Mouse (Mus musculus): Measurements from ENCODE around the gene Mrps12.

Mrps12 gene
- long read RNA-seq, experiment 1, transcript Mrps12-204 (2 exons, 883 nt): minor isoform, 26 of 134 reads
- long read RNA-seq, experiment 1, transcript Mrps12-201 (3 exons, 722 nt): major isoform, 104 of 134 reads
- long read RNA-seq, experiment 1, partial matches to known transcripts: 0 of 134 reads
- long read RNA-seq, experiment 1, other reads (novel, unspliced or antisense): 4 of 134 reads
- long read RNA-seq, experiment 2, transcript Mrps12-204 (2 exons, 883 nt): minor isoform, 40 of 204 reads
- long read RNA-seq, experiment 2, transcript Mrps12-201 (3 exons, 722 nt): major isoform, 155 of 204 reads
- long read RNA-seq, experiment 2, partial matches to known transcripts: 0 of 204 reads
- long read RNA-seq, experiment 2, other reads (novel, unspliced or antisense): 9 of 204 reads

DNA sequence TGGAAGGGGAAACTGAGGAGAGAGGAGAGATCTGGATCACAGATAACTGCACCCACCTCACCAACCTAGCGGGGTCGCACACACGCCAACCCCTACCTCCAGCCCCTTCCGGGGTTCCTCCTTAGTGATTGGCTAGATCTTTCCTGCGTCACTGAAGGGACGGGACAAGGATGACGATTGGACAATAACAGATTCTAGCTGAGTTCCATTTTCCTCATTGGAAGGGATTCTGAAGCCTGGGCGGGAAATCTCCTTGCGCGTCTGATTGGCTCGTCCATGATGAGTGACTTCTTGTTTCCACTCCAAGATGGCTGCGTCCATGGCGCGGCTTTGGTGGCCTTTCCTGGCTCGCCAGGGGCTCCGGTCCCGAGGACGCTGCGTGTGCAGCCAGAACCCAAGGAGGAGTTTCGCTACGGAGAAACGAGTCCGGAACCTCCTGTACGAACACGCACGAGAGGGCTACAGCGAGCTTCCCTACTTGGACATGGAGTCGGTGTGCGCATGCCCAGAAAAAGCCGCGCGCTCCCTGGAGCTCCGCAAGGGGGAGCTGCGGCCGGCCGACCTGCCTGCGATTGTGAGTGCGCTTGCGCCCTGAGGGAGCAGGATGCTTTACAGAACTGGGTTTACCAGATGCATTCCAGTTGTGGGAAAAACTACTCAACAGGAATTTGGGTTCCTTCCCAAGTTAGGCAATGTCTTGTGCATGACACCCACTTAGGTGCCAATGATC lies at the start of gene Mrps12, which contains the start of gene Sars2:
TSS of gene Mrps12 (minus strand) at position 112 of the 730 bp plus-strand sequence.
TSS of gene Sars2 (plus strand) at position 284 of the 730 bp plus-strand sequence.
- intact Hi-C loops (cut with DNase I): no loop called here

DNA sequence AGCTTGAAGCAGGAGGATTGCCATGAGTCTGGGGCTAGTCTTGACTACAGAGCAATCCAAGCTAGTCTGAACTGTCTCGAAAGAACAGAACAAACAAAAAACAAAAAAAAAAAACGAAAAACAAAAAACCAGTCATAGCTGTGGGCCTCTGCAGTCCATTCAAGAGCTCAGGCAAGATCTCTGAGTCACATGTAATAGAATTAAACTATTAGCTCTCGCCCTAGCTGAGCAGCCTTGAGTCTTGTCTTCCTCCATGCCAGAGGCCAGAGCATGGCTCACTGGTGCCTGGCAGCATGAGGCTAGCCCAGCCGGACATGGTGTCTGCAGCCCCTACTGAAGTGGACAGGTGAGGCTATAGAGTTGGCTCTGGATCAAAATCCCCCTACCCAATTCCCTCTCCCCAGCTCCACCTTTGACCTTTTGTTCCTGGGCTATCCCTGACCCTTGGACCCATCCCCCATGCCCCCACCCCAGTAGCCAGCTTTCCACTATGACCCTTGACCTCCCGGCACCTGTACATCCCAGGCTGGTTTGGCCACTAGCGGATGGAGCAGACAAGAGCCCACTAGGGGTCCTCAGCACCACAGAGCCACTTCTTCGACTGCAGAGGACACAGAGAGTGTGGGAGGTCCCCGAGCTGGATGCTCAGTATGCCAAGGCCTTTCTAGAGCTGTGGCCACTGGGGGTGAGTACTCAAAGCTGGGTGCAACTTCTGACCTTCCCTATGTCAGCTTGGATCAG lies 48.6 kb upstream of the Mrps12 start:
- intact Hi-C loops (cut with DNase I): no loop called here

DNA sequence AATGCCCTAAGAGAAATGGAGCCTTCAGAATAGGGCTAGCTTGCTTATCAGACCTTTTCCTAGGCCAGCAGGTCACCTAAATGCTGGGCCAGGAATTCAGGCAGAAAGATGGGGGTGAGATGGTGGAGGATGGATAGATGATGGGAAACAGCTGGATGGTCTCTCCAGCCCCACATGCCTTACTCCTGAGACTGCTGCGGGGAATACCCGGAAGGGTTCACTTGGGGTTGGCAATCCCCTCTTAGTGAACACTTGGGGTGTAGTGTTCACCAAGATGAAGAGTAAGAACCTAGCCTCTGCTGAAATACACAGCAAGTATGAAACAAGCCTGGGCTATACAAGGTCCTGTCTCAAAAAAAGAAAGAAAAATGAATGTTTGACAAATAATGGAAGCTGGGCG lies 47.6 kb upstream of the Mrps12 start:
- intact Hi-C loops (cut with DNase I): loop anchor here (5.0 to 10.0 kb wide), 2 partner anchors 183 to 246 kb away; no protein-coding TSS in a partner anchor

DNA sequence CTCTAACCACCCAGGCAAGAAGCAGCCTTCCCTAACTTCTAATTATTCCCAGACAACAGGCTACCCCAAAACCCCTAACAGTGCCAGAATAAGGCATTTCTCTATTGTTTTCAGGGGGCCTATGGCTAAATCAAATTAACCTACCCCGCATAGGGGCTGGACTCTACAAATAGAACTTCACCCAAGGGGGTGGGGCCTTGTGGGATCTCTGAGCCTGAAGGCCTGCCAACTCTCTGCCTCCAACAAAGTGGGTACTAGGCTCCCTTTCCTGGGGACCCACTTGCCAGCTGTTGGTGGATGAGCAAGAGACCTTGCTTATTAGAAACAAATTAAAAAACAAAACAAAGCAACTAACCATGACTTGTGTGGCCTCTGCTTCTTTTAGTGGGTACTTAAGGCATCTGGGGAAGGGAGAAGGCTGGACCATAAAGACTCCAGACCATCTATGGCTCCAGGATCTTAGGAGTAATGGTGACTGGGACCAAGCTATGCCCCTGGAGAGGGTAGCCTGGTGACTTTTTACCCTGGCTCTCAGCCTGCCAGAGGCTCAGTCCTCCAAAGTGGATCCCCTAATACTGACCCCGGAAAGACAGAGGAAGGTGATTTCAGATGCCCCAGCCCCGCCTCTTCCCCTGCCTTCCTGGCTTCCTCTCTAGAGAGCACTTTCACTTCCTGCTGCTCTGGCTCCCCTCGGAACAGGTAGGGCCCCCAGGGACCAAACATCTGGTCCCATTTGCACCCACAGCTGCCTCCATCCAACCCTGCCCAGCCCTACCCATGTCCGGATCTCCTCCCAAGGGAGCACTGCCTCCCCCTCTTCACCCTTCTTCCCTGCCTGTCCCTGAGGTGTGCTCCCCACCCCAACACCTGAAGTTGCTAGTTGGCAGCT lies 46.9 kb upstream of the Mrps12 start, which contains the start of gene Rinl:
TSS of gene Rinl (plus strand) at position 663 of the 889 bp plus-strand sequence.
- intact Hi-C loops (cut with DNase I): loop anchor here (5.0 to 10.0 kb wide), 2 partner anchors 184 to 246 kb away; no protein-coding TSS in a partner anchor

DNA sequence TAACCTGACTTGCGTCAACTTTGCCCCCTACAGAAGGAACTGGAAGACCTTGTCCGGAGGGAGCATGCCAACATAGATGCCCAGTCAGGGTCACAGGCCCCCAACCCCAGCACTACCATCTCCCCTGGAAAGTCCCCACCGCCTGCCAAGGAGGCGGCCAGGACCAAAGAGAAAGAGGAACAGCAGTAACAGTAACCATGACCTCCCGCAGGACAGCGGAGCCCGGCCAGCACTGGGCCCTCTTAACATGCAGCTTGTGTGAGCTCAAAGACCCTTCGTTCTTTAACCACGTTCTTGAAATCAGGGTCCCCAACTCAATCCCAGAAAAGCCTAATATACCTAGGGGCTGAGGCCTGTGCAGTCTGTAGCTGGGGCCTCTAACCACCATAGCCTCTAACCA lies 46.3 kb upstream of the Mrps12 start:
- intact Hi-C loops (cut with DNase I): loop anchor here (5.0 to 10.0 kb wide), 2 partner anchors 184 to 247 kb away; no protein-coding TSS in a partner anchor

DNA sequence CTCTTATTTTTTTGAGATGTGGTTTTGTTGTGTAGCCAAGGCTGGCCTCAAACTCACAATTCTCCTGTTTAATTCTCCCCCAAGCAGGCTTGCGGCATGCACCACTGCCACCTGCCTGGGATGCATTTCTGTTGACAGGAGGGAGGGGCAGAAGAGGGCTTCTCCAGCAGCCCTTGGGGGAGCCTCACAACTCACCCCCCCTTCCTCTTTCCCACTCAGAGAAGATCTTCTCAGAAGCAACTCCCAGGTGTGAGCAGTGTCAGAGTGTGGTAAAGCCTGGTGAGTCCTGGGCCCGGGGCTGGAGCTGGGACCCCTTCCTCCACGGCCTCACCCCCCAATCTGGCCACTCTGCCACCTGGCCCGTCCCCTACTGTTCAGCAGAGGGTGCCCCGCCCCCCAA lies 43.5 kb upstream of the Mrps12 start:
- intact Hi-C loops (cut with DNase I): loop anchor here (5.0 to 10.0 kb wide), 2 partner anchors 187 to 250 kb away; no protein-coding TSS in a partner anchor

DNA sequence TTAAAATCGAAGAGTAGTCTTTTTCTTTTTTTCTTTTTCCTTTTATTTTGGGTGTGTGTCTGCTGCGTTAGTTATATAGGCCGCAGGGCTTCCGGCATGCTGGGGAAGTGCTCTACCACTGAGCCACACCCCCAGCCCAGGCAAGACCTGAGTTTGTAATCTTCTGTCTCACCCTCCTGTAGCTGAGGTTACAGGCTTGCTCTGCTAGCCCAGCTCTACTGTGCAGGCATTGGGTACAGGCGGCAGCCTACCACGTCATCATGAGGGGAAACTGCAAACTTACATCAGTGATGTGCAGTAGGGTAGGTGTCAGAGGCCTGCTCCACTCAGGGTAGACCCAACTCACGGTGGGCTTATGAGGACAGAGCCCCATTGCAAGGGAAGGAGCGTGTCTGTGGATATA lies 39.6 kb upstream of the Mrps12 start:
- intact Hi-C loops (cut with DNase I): loop anchor here (5.0 to 10.0 kb wide), 2 partner anchors 86 to 254 kb away; no protein-coding TSS in a partner anchor

DNA sequence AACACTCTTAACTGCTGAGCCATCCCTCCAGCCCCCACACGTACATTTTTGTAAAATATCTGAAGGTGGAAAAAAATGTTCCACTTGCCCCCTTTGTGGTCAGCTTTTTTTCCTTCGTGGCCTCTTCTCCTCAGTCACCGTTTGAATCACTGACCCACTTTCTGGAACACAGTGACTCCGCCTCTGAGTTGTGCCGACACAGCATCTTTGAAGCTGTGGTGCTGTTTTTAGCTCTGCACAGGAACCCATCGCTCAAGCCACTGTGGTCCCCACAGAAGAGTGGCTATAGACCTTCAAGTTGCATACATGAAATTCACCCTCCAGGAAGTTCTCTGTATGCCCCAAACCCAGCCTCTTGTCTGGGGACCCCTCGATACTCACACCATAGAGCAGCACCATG lies 39.2 kb upstream of the Mrps12 start:
- intact Hi-C loops (cut with DNase I): loop anchor here (5.0 to 10.0 kb wide), 2 partner anchors 86 to 254 kb away; no protein-coding TSS in a partner anchor

DNA sequence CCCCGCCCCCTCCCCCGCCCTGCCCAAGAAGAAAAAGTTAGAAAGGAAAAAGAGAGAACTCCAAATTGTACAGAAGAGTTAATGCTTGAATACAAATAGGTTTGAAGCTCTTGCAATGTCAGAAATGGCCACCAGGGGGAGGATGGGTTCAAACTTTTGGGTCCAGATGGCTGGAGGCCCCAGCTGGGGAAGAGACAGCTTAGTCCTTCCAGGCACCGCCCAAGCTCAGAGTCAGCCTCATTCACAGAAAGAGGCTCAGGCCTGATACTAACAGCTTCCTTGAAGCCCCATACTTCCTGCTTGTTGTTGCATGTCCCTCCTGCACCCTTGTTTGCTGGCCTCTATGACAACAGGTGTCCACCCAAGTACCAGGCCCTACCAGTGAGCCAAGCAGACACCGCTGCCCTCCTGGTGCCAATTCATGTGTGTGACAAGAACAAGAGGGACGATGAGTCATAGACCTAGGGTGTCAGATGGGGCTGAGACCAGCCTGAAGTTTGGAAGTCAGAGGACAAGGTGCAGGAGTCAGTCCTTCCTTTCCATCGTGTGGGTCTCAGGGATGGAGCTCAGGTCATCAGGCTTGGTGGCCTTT lies 38.5 kb upstream of the Mrps12 start:
- intact Hi-C loops (cut with DNase I): loop anchor here (5.0 to 10.0 kb wide), 2 partner anchors 87 to 255 kb away; no protein-coding TSS in a partner anchor

DNA sequence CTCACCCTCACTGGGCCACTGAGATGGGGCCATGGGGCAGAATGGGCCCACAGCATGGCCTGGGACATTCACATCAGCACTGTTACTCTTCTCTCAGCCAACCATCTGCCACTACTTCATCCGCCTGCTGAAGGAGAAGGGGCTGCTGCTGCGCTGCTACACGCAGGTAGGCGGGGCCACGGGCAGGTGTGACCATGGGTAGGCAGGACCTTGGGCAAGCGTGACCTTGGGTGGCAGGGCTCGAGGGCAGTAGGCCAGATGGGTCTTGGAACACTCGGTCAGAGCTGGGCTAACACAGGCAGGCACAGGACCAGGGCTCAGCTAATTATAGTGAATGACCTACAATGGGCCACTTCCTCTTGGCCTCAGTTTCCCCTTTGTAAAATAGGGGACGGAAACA lies 37.2 kb upstream of the Mrps12 start:
- intact Hi-C loops (cut with DNase I): no loop called here

DNA sequence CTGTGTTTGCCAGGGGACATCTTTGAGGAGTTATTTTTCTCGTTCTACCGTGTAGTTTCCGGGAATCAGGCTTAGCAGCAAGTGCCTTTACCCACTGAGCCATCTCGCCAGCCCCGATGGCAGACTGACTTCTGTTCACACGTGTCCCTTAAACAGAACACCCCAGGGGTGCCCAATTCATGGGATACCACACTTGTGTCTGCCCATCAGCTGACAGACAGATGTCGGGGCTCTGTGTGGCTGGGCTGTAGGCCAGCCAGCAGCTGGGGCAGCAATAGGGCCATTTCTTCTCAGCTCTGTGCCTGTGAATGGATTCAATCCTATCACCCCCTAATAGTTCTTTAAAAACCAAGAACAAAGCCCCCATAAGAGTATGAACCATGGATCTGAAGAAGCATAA lies 33.5 kb upstream of the Mrps12 start:
- intact Hi-C loops (cut with DNase I): no loop called here

DNA sequence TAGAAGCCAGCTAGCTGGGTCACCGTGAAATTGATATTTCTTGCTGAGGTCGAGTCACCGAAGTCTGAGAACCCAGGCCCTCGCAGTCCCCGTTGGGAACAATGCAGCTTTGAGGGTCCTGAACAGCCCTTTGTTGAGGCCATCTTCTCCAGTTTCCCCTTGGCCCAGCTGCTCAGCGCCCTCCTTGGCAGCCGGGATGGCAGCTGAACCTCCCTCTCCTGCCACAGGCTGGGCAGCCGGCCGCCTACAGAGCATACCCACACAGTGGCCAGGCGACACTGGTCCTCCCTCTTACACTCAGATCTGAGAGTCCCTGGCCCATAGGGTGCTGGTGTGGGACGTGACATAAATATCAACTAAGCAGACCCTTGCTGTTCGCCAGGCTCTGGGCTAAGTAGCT lies 32.5 kb upstream of the Mrps12 start:
- intact Hi-C loops (cut with DNase I): no loop called here

DNA sequence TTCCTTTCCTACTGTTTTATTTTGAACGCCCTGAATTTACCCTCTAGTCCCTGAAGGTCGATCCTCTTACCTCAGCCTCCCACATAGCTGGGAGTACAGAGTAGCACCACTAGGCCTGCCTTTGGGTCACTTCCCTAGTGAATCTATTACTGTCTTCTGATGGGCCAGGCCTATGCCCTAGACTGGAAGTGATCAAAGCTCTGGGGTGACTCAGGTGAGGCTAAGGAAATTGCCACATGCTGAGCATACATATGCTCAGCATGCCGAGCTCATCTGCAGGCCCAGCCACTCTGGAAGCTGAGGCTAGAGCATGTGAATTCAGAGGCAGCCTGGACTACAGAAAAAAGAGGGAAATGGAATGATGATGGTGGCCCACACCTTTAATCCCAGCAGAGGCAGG lies 31.5 kb upstream of the Mrps12 start:
- intact Hi-C loops (cut with DNase I): no loop called here

DNA sequence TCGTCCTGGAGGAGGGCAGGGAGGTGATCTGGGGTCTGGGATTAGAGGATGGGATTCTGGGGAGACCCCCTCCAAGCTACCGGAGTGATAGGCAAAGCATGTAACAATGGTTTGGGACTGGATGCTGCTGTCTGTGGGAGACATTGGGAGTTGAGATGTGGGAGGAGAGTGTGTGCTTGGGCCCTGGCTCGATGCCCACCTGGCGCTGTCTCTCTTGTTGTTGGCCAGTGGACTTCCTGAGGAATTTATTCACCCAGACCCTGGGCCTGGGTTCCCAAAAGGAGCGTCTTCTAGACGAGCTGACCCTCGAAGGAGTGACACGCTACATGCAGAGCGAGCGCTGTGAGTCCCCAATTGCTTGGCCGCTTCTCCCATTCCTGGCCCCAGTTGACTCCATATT lies 30.2 kb upstream of the Mrps12 start:
- intact Hi-C loops (cut with DNase I): no loop called here

DNA sequence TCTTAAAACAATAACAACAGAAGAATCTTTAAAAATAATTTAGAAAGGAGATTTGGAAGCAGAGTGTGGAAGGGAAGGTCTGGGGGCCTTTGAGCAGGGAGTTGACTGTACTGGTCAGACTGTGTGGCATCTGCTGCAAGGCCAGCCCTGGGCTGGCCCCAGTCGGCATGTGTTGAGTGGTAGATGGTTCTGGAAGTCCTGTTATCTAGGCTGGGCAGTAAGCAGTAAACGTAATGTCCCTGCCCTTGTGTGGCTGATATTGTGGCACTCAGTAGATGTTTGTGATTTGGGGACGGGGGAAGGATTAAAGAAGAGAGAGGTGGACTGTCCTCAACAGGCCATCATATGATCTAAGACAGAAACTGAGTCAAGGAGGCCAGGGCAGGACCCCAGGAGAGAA lies 28.7 kb upstream of the Mrps12 start:
- intact Hi-C loops (cut with DNase I): no loop called here

DNA sequence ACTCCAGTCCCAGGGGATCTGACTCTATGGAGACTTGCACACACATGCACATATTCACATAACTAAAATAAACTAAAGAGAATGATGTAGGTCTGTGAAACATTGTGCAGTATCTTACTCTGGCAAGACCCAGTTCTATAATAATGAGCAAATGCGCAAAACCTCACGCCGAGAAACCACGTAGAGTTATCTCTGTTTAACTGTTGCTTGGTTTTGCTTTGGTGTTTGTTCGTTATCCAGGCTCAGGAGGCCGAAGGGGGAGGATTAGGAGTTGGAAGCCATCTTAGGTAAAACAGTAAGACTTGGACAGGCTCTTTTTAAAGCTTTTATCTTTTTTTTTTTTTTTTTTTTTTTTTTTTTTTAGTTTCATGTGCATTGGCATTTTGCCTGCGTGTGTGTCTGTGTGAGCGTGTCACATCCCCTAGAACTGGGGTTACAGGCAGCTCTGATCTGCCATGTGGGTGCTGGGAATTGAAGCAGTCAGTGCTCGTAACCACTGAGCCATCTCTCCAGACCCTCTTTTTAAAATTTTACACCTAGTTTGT lies 27.9 kb upstream of the Mrps12 start:
- intact Hi-C loops (cut with DNase I): no loop called here

DNA sequence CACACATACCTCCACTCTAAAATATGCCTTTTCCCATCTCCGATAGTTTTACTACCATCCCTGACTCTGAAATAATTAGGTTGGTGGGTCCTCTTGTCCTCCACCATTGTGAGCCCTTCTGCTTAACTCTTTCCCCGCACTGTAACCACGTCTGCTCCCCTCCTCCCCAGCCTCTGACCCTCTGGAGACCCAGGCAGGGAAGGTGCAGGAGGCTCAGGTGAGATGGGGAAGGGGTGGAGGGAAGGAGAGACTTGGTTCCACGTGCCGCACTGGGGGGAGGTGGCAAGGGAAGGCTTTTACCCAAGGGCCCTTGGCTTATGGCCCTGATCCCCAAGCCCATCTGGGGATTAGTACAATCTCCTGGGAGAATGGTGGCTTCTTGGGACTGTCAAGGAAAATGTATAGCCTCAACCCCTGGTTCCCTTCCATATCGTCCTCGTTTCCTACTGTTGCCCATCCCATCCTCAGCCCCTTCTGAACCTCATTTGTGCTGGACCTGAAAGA lies 25.9 kb upstream of the Mrps12 start, which contains the start of gene Nfkbib:
TSS of gene Nfkbib (minus strand) at position 51 of the 504 bp plus-strand sequence.
- intact Hi-C loops (cut with DNase I): no loop called here

DNA sequence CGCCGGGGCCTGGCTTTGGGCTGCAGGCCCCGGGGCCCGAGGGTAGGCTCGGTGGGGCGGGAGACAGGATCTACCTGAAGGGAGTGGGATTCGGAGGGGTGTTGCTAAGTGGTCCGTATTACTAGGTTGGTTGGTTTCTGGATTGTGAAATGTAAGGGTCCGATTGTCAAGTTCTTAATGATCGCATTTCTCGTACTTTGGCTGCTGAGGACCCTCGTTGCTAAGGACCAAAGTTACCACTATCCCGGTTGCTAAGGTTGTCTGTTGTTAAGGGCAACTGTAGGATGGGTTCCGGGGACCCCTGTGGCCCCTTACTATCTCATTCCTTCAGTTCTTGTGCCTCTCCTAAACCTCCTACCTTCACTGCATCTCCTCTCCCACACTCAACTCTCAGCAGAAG lies 25.3 kb upstream of the Mrps12 start:
- intact Hi-C loops (cut with DNase I): no loop called here
